Mouse (Mus musculus) megakaryocyte, embryonic 14.5 days (primary cell): ENCODE results near the gene Sdc3. TPM values are rescaled to one million over a fixed set of nuclear protein-coding genes. Genes with fewer than 3 reads are reported as not detected.

Experiments used
- H3K27me3 ChIP-seq: replicated peaks from 2 replicates; pipeline ENCODE3; 2012; ENCODE audit warnings: inconsistent platforms
- H3K36me3 ChIP-seq: replicated peaks from 2 replicates; pipeline ENCODE3; 2012; ENCODE audit warnings: low read length, inconsistent platforms, mixed read lengths
- H3K4me1 ChIP-seq: 2 replicates; pipeline ENCODE4 v1.6.1; 2012; ENCODE audit warnings: inconsistent platforms
- H3K4me3 ChIP-seq: replicated peaks from 2 replicates; pipeline ENCODE3; 2012; ENCODE audit warnings: moderate library complexity, mild to moderate bottlenecking, inconsistent platforms
- H3K9me3 ChIP-seq: 2 replicates; pipeline ENCODE4 v1.6.1; 2012; ENCODE audit warnings: inconsistent platforms
- FLI1 ChIP-seq: IDR thresholded peaks from 2 replicates; pipeline ENCODE4 v1.6.1; 2012; ENCODE audit warnings: low read length, inconsistent platforms, mixed read lengths
- GATA1 ChIP-seq: IDR thresholded peaks from 3 replicates; pipeline ENCODE4 v1.6.1; 2012; ENCODE audit warnings: mixed read lengths, low read length, inconsistent platforms, borderline replicate concordance
- polyA plus RNA-seq: library from polyadenylated mRNA; stranded (reverse); fragments of >175 nt; gene quantifications from 2 replicates; pipeline ENCODE4 v1.2.3, GENCODE M21; 2012; ENCODE audit warnings: low replicate concordance; ENCODE audit not compliant: insufficient read depth

Sdc3 gene
- polyA plus RNA-seq, 1 experiment: 57.2 TPM

DNA sequence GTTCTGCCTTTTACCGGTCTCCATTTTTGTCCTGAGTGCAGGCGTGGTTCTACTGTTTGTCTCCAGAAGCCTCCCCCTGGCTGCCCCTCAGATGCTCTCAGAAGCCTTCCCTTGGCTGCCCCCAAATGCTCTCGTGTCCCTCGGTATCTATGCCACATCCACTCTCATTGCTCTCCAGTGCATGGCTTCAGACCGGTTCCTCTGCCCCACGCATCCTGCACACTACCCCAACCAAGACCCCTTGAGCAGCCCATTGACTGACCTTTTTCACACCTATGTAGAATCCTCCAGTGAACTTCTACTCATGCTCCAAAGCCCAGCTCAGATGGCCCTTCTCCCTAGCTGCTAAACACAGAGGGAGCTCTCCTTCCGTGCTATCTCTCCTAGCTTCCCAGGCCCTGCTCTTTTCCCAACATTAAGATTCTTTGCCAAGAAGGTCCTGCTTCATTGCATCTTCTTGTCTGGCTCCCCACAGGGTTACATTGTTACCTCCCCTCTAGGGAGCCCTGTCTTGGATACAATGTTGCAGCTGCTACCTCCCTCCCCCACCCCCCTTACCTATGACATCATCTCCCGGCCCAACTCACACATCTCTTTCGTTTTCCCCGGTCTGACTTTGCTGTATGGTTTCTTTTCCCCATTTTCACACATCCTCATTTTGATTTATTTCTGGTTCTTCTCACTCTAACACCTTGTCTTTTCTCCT is 9.4 kb downstream of the Sdc3 start:
- H3K4me3 ChIP-seq: peak overlapping the region; percentile 10
- peaks cover 83% of the 10 kb centered on the region for H3K27me3 ChIP-seq
- no peaks in the 10 kb centered on the region for H3K36me3 ChIP-seq
- H3K9me3 ChIP-seq: no peaks in the 10 kb centered on the region
- peaks cover 24% of the 10 kb centered on the region; the same call in 1 of the 2 replicates for H3K4me1 ChIP-seq
- TF ChIP-seq FLI1: no peak
- TF ChIP-seq GATA1: no peak

DNA sequence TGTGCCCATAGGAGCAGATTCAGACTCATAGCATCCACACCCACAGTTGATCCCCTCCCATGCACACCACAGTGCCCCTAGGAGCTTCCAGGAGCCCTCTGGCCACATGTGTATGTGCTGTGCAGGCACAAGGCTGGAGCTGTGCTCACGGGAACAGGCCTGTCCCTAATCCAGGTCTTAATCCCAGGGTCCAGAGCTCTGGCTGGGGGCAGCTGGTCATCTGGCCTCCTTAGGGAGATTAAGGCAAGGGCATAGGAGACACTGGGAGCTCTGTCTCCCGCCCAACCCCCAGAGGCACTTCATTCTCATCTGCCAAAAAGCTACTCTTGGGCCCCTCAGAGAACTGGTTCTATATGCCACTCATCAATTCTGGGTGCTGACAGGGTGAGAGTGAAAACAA is 11.3 kb downstream of the Sdc3 start:
- Histone ChIP-seq H3K4me1 (peaks cover 24% of the 10 kb centered on the region; the same call in 1 of the 2 replicates), H3K4me3 (peak overlapping the region; percentile 15), H3K36me3 (no peaks in the 10 kb centered on the region), H3K27me3 (peaks cover 73% of the 10 kb centered on the region), H3K9me3 (no peaks in the 10 kb centered on the region)
- TF ChIP-seq GATA1 (no peak), FLI1 (no peak)

DNA sequence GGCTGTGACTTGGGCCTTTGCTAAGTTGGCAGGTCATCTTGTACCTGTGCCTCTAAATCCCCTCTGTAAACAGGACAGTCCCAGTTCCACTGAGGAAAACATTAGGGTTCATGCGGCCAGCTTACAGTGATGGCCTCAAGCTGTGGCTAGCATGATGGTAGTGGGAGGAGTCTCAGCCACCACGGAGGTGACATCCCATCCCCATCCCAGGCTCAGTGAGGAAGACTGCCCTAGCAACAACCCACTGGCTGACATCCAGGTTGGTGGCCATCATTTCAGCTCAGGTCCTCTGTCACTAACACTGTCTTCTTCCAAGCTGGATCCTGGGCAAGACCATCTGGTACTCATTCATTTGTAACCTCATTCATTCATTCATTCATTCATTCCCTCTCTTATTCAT is 12.0 kb downstream of the Sdc3 start:
- TF ChIP-seq GATA1 (no peak), FLI1 (no peak)
- H3K27me3 ChIP-seq: peaks cover 73% of the 10 kb centered on the region
- no peak overlapping the region for H3K4me3 ChIP-seq
- no peaks in the 10 kb centered on the region for H3K9me3 ChIP-seq
- H3K4me1 ChIP-seq: peaks cover 21% of the 10 kb centered on the region; the same call in 1 of the 2 replicates
- H3K36me3 ChIP-seq: no peaks in the 10 kb centered on the region

DNA sequence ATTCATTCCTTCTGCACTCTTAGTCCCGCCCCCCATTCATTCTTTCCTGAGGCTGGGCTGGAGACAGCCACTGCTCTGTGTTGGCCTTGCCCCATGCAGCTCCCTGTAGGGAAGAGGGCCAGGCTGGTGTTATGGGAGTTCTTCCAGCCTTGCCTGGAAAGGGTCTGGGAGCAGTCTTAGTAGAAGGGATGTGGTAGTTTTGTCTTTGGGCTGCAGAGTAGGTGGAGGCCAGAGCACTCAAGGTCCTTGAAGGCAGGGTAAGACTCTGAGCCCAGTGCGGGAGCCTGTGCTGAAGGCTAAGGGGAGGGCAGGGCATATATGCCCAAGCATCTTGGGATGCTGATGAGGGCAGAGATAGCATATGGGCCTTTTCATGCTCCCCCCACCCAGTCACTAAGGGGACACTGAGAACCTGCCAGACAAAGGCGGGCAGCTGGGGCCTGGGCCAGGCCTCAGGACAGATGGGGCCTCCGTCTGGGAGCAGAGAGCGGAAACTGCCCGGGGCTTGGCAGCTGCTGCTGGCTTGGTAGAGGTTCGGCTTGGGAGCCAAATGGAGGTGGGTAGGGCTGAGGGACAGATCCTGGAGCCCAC is 12.5 kb downstream of the Sdc3 start:
- H3K36me3 ChIP-seq: no peaks in the 10 kb centered on the region
- no peak overlapping the region for H3K4me3 ChIP-seq
- TF ChIP-seq FLI1 (no peak), GATA1 (no peak)
- peaks cover 73% of the 10 kb centered on the region for H3K27me3 ChIP-seq
- no peaks in the 10 kb centered on the region for H3K9me3 ChIP-seq
- peaks cover 17% of the 10 kb centered on the region; the same call in 1 of the 2 replicates for H3K4me1 ChIP-seq

DNA sequence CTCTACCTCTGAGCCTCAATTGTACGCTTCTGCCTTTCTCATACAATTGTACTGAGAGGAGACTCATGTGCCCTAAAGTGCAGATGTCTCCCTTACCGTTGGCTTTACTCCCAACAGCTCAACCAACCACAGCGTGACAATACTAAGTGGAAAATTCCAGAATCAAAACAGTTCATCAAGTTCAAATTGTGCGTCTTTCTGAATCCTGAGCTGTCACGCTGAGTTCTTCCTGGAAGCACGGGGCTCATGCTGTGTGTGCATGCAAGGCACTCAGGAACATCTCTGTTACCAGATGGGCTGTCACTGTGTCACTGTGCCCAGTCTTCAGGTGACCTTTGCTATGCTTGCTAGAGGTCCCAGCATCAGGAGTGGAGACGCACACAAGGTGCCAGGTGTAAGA is 13.4 kb downstream of the Sdc3 start:
- Histone ChIP-seq H3K9me3 (no peaks in the 10 kb centered on the region), H3K27me3 (peaks cover 66% of the 10 kb centered on the region), H3K36me3 (no peaks in the 10 kb centered on the region), H3K4me1 (peaks cover 17% of the 10 kb centered on the region; the same call in 1 of the 2 replicates), H3K4me3 (no peak overlapping the region)
- TF ChIP-seq FLI1 (no peak), GATA1 (no peak)

DNA sequence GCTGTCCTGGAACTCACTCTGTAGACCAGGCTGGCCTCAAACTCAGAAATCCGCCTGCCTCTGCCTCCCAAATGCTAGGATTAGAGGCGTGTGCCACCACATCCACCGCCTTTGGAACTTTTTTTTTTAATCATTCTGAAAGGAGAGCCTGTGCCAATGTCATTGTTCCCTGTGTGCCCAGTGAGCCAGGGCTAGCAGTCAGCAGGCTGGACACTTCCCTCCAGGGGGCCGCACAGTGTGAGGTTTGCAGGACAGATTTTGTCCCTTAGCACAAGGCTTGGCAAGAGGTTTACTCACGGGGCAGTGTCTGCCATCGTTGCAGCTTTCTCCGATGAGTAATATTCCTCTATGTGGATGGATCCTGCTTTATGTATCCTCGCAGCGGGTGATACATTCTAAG is 14.4 kb downstream of the Sdc3 start:
- TF ChIP-seq GATA1 (no peak), FLI1 (no peak)
- Histone ChIP-seq H3K9me3 (no peaks in the 10 kb centered on the region), H3K36me3 (no peaks in the 10 kb centered on the region), H3K4me1 (peaks cover 11% of the 10 kb centered on the region; the same call in 1 of the 2 replicates), H3K27me3 (peaks cover 72% of the 10 kb centered on the region), H3K4me3 (no peak overlapping the region)

DNA sequence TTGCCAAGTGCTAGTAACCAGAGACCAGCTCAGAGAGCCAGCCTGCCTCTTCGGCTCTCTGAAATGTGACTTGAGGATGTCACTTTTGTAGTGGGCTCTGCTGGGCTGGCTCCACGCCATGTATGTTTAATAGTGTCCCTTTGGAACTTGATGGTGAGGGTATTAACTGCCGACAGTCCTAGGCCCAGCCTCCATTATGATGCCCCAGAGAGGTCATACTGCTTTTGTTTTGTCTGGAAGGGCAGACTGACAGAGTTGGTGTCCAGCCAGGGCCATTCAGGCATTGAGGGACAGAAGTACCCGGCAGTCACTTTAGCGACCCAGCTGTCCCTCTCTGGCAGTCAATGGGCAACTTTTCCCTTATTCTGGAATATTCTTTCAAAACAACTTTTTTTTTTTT is 17.4 kb downstream of the Sdc3 start:
- H3K4me3 ChIP-seq: no peak overlapping the region
- peaks cover 70% of the 10 kb centered on the region for H3K27me3 ChIP-seq
- no peaks in the 10 kb centered on the region; the same call in 1 of the 2 replicates for H3K4me1 ChIP-seq
- no peaks in the 10 kb centered on the region for H3K9me3 ChIP-seq
- H3K36me3 ChIP-seq: no peaks in the 10 kb centered on the region
- no peak for TF ChIP-seq FLI1

DNA sequence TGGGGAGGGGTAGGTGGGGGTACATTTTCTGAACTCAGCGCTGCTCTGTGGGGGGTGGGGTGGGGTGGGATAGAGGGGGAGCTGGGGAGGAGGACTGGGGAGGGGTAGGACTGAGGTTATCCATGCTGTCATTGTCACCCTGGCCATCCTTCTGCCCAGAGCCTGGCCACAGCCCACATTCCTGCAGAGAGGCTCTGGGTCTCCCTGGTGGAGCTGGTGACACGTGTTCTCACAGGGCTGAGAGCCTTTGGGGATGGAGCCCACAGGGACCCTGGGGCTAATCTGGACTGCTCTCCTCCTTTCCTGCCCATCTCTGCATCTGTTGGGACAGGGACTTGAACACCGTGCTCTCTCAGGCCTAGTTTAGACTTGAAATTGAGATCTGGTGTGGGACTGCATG is 18.5 kb downstream of the Sdc3 start:
- Histone ChIP-seq H3K27me3 (peaks cover 70% of the 10 kb centered on the region), H3K36me3 (no peaks in the 10 kb centered on the region), H3K4me1 (no peaks in the 10 kb centered on the region; the same call in 1 of the 2 replicates), H3K4me3 (no peak overlapping the region), H3K9me3 (no peaks in the 10 kb centered on the region)
- TF ChIP-seq GATA1: no peak
- no peak for TF ChIP-seq FLI1

DNA sequence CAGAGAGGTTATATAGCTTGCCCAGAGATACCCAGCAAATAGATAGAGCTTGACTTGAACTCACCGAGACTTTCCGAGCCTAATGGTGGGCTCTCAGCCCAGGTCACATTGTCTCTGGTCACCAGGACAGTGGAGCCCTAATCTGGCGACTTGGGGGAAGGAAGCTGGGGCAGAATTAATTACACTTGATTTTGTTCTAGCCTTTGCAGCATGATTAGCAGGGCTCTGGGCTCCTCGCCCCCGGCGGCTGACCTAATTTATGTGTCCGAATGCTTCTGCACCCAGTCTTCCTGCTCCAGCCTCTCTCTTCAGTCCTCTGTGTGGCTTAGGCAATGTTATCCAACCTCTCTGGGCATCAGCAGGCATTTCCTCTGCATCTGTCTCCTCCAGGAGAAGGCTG is 19.0 kb downstream of the Sdc3 start:
- Histone ChIP-seq H3K36me3 (no peaks in the 10 kb centered on the region), H3K9me3 (no peaks in the 10 kb centered on the region), H3K4me1 (no peaks in the 10 kb centered on the region; the same call in 1 of the 2 replicates), H3K27me3 (peaks cover 71% of the 10 kb centered on the region), H3K4me3 (no peak overlapping the region)
- TF ChIP-seq GATA1 (no peak), FLI1 (no peak)

DNA sequence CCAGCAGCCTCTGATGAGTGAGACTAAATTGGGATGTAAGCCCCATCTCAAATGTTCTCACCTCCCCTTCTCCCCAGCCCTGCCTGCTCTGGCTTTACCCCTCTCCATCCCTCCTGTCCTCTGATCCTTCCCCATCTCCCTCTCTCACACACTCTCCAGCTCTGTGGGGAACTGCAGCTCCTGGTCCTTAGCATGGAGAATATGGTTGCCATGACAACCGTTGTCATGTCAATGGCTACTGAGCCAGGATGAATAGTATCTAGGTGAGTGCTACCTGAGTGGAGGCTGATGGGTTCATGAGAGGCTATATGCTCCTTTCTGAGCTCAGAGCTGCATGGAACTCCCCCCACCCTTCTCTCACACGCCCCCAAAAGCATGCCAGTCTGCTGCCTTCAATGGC is 21.6 kb downstream of the Sdc3 start:
- no peaks in the 10 kb centered on the region for H3K9me3 ChIP-seq
- H3K4me1 ChIP-seq: no peaks in the 10 kb centered on the region; the same call in 1 of the 2 replicates
- H3K36me3 ChIP-seq: no peaks in the 10 kb centered on the region
- TF ChIP-seq FLI1 (no peak), GATA1 (no peak)
- peaks cover 78% of the 10 kb centered on the region for H3K27me3 ChIP-seq
- H3K4me3 ChIP-seq: no peak overlapping the region
